Mouse (Mus musculus) Muller cell, postnatal 12 days (primary cell): Measurements from ENCODE around the gene Rnf207.
A peak's percentile ranks its signal among the peaks of the same experiment; 100 is the strongest.

ENCODE experiments used
- DNase-seq: peaks from one replicate; pipeline ENCODE4 v3.0.0-alpha.2; 2015; ENCODE audit errors: inconsistent ontology term

The Rnf207 gene

GRCm38 (mm10) chr4:152318517-152319234 lies at the start of gene Rnf207:
TSS of gene Rnf207 (minus strand) at chr4:152318993.
- peak; percentile 59 for DNase-seq

- no peak for DNase-seq
Measured at GRCm38 (mm10) chr4:152365228-152365627, 46.4 kb upstream of the Rnf207 start.

- DNase-seq: no peak
Measured at GRCm38 (mm10) chr4:152362180-152362579, 43.4 kb upstream of the Rnf207 start.

- peak; percentile 49 for DNase-seq
Measured at GRCm38 (mm10) chr4:152360855-152361254, 42.1 kb upstream of the Rnf207 start.

- no peak for DNase-seq
Measured at GRCm38 (mm10) chr4:152359700-152360099, 40.9 kb upstream of the Rnf207 start.

- DNase-seq: no peak
Measured at GRCm38 (mm10) chr4:152355672-152356071, 36.9 kb upstream of the Rnf207 start.

GRCm38 (mm10) chr4:152353886-152354637 lies 35.3 kb upstream of the Rnf207 start:
- no peak for DNase-seq

GRCm38 (mm10) chr4:152351422-152352305 lies 32.9 kb upstream of the Rnf207 start:
- no peak for DNase-seq

GRCm38 (mm10) chr4:152350722-152351421 lies 32.1 kb upstream of the Rnf207 start:
- no peak for DNase-seq

GRCm38 (mm10) chr4:152349837-152350381 lies 31.1 kb upstream of the Rnf207 start:
- DNase-seq: no peak

- DNase-seq: peak; percentile 68
Measured at GRCm38 (mm10) chr4:152345120-152345889, 26.5 kb upstream of the Rnf207 start.

GRCm38 (mm10) chr4:152344651-152345050 lies 25.9 kb upstream of the Rnf207 start:
- no peak for DNase-seq

- DNase-seq: peak; percentile 25
Measured at GRCm38 (mm10) chr4:152343296-152343695, 24.5 kb upstream of the Rnf207 start.

GRCm38 (mm10) chr4:152340584-152341284 lies 21.9 kb upstream of the Rnf207 start:
- DNase-seq: peak; percentile 18

GRCm38 (mm10) chr4:152339293-152339790 lies 20.5 kb upstream of the Rnf207 start:
- DNase-seq: no peak

GRCm38 (mm10) chr4:152338419-152339292 lies 19.9 kb upstream of the Rnf207 start, which contains the start of gene Chd5:
TSS of gene Chd5 (plus strand) at chr4:152338651.
- no peak for DNase-seq

GRCm38 (mm10) chr4:152337772-152338171 lies 19.0 kb upstream of the Rnf207 start:
- no peak for DNase-seq

- DNase-seq: no peak
Measured at GRCm38 (mm10) chr4:152333587-152333986, 14.8 kb upstream of the Rnf207 start.
